Mouse (Mus musculus) cerebellum, postnatal 36 days (tissue): ENCODE measurements around the gene Kmt2a.

ENCODE experiments used
- DNase-seq, 2 experiments: peaks; one replicate each; pipeline ENCODE4 v3.0.0; 2021 to 2022; ENCODE audit warnings: mixed read lengths in 2 of 2

The Kmt2a gene

DNA sequence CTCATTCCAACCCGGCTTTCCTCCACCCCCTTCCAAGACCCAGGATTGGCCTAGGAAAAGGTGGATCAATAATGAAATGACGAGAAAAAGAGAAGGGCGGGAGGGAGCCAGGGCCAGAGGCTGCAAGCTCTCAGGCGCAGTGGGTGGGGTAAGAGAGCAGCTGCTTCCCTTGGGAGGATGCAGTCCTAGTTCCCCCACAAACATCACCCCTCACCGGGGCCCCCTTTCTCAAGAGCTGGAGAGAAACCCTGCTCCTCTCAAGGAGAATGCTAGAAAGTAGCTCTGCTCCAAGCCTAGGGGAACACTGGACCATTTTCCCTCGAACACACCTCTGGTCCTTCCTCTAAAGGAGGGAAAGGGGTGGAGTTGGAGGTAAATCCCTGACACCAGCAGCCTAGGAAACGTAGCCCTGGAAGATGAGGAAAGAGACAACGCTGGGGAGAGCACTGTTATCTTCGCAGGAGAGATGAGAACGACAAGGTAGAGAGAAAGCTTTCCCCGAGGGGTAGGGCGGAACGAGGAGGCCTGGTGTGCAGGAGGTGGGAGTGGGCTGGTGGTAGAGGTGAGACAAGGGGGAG is 1.3 kb downstream of the Kmt2a start:
- DNase-seq: no peak

DNA sequence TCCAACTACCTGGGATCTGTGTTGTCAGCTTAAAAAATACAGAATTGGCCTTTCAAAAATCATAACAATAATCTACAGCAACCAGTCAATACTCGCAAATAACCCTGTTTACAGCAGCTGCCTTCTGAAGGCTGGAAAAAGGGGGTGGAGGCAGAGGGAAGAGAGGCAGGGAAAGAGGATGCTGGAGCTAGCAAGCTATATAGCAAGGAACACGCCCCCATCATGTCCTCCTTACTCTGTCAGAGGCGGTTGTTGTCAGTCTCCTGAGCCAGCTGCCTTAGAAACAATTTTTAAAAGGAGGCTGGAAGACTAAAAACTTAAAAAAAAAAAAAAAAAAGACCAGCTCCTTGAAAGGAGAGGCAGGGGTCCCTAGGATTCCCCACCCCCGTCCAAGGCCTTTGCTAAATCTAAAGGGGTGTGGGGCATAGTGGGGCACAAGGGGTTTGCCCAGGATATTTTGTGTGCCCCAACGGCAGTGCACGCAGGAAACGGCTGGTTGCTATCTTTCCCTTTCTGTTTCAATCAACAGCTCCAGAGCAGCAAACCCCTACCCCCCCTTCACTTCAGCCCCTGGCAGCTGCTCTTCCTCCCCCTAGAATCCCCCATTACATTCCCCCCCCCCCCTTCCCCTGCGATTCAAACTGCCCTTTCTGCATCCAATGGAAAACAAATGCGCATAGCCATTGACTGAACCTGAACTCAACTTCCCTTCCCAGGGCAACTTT is 2.2 kb downstream of the Kmt2a start:
- DNase-seq: no peak

DNA sequence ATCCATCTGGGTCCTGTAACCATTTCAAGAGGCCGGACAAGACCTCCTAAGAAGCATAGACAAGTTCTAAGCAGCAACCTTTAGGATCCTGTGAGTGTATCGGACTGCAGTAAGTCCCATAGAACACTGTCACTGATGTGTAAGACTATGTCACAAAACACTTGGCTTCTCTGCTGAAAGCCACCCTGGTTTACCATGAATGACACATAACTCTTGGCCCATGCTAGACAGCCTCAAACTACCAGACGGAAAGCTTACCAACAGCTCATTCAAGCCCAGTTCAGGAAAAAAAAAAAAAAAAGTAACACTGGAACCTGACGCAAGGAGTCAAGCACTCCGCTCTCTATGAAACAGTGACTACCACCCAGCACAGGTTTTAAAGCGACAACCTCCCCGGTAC is 3.4 kb downstream of the Kmt2a start:
- no peak for DNase-seq

GRCm38 (mm10) chr9:44875476-44875875 is 5.6 kb downstream of the Kmt2a start:
- DNase-seq: no peak

DNA sequence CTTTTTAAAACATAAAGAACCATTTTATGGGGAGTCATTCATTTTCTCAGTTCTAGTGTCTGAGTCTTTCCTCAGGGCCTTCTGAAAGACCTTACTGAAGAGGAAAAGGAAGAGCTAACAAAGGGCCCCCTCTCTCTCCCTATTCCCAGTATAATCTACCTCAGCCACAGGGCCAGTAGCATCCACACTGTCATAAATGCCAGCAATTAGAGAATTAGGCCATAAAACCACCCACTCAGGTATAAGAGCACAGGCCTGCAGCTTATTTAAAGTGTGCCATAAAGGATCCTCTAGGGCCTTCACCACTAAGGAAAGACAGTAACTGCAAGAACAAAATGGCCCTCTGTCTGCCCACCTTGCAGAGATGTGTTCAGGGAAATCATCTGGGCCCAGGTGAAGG is 6.9 kb downstream of the Kmt2a start:
- no peak for DNase-seq

GRCm38 (mm10) chr9:44873665-44874064 is 7.4 kb downstream of the Kmt2a start:
- no peak for DNase-seq

DNA sequence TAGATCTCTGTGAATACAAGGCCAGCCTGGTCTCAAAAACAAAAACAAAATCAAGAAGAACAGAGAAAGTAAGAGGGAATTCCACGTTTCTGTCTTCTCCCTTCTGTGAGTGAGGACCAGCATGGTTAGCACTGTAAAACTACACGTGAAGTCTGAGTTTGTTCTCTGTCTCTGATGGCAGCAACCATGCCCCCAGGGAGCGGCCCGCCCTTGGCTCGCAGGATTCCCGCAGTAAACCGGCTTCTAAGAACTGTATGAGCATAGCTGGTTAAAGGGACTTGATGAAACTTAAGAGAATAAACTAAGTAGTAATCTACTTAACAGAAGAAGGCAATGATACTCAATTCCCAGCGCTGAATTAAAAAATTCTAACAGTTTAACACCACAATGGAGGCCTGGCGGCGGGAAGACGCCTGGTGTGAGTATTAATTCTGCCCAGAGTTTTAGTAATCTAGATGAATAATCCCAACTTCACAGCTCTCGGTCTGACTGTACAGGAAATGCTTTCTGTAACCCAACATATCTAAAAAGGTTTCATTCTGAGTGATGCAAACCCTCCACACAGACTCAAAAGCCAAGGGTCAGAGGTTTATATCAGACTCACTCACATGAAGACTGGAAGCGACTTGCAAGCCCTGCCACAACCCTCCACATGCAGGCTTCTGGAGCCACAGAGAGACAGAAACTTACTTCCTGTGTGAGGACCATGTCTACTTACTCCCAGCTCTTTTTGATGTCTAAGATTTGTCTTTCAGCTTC is 12.6 kb downstream of the Kmt2a start:
- DNase-seq: no peak

GRCm38 (mm10) chr9:44867664-44868063 is 13.4 kb downstream of the Kmt2a start:
- no peak for DNase-seq

DNA sequence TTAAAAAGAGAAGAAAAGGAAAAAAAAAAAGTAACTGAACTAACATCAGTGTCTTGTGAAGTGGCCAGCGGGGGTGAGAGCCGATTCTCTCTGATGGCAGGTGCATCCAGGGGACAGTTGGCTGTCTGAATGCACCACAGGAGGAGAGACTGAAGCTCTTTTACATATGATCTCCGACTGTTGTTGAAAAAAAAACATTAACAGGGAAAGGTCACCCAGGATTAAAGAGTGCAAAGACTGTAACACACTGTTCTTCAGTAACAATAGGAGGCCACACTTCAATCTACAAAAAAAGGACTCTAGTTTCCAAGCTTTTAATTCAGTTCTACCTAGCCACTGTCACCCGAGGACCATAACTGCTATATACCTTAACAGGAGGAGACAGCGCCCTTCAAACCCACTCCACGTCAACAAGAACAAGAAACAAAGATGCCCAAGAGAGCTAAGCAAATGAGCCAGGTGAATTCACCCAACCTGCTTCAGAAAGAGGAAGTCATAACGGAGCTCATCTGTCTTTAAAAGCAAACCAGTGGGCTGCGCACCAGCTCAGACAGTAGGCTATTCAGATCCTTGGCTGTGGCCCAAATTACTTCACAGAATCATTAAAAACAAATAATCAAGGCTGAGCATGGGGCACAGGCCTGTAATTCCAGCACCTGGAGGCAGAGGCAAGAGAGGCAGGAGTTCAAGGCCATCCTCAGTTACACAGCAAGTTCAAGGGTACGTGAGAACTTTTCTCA is 14.4 kb downstream of the Kmt2a start:
- peak in 1 of 2 experiments; percentile 20 for DNase-seq

DNA sequence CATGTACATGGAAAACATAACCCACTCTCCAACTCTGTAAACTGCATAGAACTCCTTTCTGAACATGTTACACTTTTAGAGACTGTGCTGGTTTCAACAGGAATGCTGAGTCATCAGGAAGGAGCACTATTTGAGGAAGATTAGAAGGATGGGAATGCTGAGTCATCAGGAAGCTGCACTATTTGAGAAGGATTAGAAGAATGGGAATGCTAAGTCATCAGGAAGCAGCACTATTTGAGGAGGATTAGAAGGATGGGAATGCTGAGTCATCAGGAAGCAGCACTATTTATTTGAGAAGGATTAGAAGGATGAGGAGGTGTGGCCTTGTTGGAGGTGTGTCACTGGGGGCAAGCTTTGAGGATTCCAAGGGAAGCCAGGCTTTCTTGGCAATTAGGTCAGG is 20.0 kb downstream of the Kmt2a start:
- no peak for DNase-seq

GRCm38 (mm10) chr9:44858657-44859056 is 22.4 kb downstream of the Kmt2a start:
- DNase-seq: no peak

DNA sequence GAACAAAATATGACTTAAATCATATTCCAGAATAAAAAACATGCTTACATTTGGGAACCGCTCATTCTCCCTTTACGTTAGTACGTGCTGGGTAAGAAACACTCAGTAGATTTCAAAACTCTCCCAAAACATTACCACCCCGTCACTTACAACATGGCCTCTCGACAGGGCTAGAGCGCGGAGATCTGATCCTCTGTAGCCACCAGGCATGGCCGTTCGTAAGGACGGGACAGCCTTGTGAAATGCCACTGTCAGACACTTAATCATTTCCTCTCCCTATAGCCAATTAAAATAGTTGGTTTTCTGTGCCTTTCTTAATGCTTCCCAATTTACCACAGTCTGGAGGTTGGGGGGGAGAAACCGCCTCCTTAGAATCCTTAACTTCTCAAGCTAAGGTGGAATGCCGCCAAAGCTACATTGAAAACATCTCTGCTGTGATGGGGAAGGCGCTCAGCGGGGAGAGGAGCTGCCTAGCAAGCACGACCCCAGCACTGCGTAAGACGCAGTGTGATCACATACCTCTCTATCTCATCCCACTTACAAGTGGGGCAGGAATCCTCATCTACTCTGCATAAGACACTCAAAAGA is 23.6 kb downstream of the Kmt2a start:
- no peak for DNase-seq

- peak; percentile 24 to 29 for DNase-seq
Measured at GRCm38 (mm10) chr9:44855153-44855552, 25.9 kb downstream of the Kmt2a start.

DNA sequence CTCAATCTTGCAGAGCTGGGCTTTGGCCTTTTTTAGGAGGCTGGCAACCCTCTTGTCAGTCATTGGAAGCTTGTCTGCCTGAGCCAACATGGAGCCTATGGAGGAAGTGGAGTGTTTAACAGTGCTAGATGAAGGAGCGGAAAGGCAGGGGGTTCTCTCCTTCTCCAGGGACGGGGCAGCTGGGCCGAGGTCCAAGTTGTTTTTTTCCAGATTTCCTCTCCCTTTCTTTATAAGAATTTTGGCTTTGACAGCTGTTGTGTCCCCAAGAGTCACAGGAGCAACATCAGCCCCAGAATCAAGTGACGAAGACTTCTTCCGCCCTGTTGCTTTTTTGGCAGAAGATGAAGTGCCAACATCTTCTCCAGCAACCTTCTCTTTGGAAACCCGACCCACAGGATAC is 33.6 kb downstream of the Kmt2a start:
- no peak for DNase-seq

DNA sequence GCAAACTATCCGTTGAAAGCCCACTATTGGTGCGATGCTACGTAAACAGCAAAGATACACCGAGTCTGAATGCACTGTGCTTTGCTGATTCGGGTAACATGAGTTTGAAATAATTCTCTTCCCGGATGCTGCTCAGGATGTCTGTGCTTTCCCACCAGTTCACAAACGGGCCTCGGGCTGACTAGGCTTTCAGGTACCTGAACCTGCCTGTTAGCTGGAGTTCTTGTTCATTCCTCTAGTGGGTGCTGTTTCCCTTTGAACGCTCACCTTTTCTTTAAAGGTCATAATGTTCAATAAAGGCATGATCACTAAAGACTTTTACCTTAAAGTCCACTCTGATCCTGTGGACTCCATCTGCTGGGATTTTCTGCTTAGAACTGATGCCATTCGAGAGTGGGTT is 39.9 kb downstream of the Kmt2a start:
- peak in 1 of 2 experiments; percentile 50 for DNase-seq

GRCm38 (mm10) chr9:44836439-44836838 is 44.7 kb downstream of the Kmt2a start:
- peak; percentile 80 for DNase-seq

- peak; percentile 31 to 35 for DNase-seq
Measured at GRCm38 (mm10) chr9:44832356-44832755, 48.7 kb downstream of the Kmt2a start.

- DNase-seq: no peak
Measured at GRCm38 (mm10) chr9:44830506-44830905, 50.6 kb downstream of the Kmt2a start.

DNA sequence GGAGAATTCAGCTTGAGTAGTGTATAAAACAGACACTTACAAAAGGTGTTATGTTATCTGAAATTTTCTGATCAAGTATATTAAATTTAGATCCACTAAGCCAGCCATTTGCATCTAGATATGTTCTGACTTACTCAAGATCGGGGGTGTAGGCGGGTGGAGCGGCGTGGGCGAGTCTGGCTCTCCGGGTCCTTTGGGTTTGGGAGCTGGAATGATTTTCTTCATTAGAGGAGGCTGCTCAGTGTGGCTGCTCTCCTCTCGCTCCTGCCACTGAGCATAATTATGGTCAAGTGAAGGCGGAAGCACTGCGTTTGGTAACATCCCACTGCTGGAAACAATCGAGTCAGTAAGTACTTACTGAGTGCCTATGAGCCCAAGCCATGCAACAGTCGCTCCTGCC is 52.2 kb downstream of the Kmt2a start:
- DNase-seq: no peak

DNA sequence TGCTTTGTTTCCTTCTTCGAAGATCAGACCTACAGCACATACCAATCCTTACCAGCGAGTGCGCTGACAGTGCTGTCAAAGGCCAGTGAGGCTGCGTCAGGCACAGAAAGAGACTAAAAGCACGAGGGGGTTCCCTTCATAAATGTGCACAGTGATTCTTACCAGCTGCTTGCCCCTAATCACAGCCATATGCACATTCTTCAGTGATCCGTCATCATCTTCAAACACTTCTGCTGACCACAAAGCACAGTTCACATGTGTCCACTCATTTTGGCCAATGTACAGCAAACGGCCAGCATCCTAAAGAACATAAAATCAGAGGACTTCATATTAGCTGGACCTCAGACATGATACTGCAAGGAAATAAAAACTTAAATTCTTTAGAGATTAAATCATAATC is 54.4 kb downstream of the Kmt2a start:
- no peak for DNase-seq

- no peak for DNase-seq
Measured at GRCm38 (mm10) chr9:44819920-44820827, 60.9 kb downstream of the Kmt2a start.

GRCm38 (mm10) chr9:44817522-44817921 is 63.6 kb downstream of the Kmt2a start:
- DNase-seq: no peak
